Mouse (Mus musculus): ENCODE measurements around the gene Prkag3. TPM values are rescaled to one million over a fixed set of nuclear protein-coding genes. Genes with fewer than 3 reads are reported as not detected.

Prkag3 gene
- polyA plus RNA-seq (2016; fragmentation: Nextera tagmentation; extraction: Ambion mirVana): 0.12 TPM in 1 of 2 replicates, not detected in the other

- no peaks in the 10 kb centered on the region for H3K36me3 ChIP-seq
- WGBS: 10% methylated on average over 30 of the region's 30 CpGs
- peak within 1 kb of the TSS; percentile 47 for H3K4me3 ChIP-seq
- peak within 1 kb of the TSS; percentile 50; the same call in 1 of the 2 replicates for H3K27ac ChIP-seq
- peaks cover 11% of the 10 kb centered on the region for H3K4me1 ChIP-seq (replicated peaks)
- DNase-seq (ENCODE audit: low spot score): peak; percentile 55
- peaks cover 39% of the 10 kb centered on the region for H3K27me3 ChIP-seq (ENCODE audit: insufficient read depth, poor library complexity, severe bottlenecking)
- H3K9me3 ChIP-seq: no peaks in the 10 kb centered on the region
These were observed at the start of gene Prkag3 for GRCm38 (mm10) chr1:74748643-74749271. Gene Prkag3, minus strand, starts transcription at chr1:74749221.

DNA sequence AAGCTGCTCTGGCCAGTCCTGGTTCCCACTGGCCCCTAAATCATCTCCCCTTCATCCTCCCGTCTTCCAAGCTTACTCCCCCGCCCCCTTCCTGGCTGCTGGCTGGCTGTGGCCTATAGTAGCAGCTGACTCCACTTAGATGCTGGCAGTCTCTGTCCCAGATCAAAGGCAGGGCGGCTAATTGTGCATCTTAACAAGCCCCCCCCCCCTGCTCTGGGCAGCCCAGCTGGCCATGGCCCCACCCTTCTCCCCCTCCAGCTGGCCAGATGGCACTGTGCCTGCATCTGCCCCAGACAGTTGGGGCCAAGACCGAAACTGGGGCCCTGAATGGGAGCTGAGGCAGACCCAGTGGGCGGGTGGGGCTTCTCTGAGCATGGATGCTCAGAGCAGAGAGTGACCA lies 48.4 kb upstream of the Prkag3 start:
- H3K27ac ChIP-seq: 0 out of 2 replicates have a peak overlapping the region, but pooled peaks have one; percentile 30
- WGBS: 8% methylated on average over 5 of the region's 5 CpGs
- H3K27me3 ChIP-seq (ENCODE audit: insufficient read depth, poor library complexity, severe bottlenecking): peaks cover 100% of the 10 kb centered on the region
- DNase-seq (ENCODE audit: low spot score): peak; percentile 72
- 0 out of 2 replicates have a peak overlapping the region, but pooled peaks have one; percentile 9 for H3K4me3 ChIP-seq
- peaks cover 72% of the 10 kb centered on the region for H3K4me1 ChIP-seq (replicated peaks)
- H3K9me3 ChIP-seq: no peaks in the 10 kb centered on the region
- H3K36me3 ChIP-seq: no peaks in the 10 kb centered on the region

DNA sequence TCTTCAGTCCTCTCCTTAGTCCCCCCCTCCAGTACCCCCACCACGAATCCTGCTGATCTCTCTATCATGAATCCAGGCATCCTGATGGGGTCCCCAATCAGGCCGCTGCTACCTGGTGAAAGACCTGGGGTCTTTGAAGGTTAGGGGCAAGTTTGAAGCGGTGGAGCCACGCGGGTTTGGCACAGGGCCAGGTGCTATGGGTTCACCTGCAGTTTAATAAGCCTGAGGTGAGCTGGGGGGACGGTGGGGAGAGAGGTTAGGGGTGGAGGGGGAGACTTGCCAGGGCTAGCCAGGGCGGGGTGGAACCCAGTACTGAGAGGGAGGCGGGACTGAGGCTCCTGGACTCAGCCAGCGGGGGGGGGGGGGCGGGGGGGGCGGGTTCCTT lies 46.1 kb upstream of the Prkag3 start:
- H3K27ac ChIP-seq: no peak overlapping the region
- peaks cover 83% of the 10 kb centered on the region for H3K4me1 ChIP-seq (replicated peaks)

GRCm38 (mm10) chr1:74794487-74795144 lies 45.6 kb upstream of the Prkag3 start:
- no peaks in the 10 kb centered on the region for H3K9me3 ChIP-seq
- peaks cover 87% of the 10 kb centered on the region for H3K4me1 ChIP-seq (replicated peaks)
- no peak overlapping the region for H3K27ac ChIP-seq
- H3K4me3 ChIP-seq: peak overlapping the region; percentile 44
- H3K36me3 ChIP-seq: no peaks in the 10 kb centered on the region
- H3K27me3 ChIP-seq (ENCODE audit: insufficient read depth, poor library complexity, severe bottlenecking): peaks cover 100% of the 10 kb centered on the region
- under 1% methylated on average over 37 of the region's 38 CpGs for WGBS
- no peak for DNase-seq (ENCODE audit: low spot score)

More for the DNA sequence above, 46.1 kb upstream of the Prkag3 start:
- Histone ChIP-seq H3K4me3 (peak overlapping the region; percentile 44), H3K27me3 (ENCODE audit: insufficient read depth, poor library complexity, severe bottlenecking) (peaks cover 100% of the 10 kb centered on the region), H3K9me3 (no peaks in the 10 kb centered on the region), H3K36me3 (no peaks in the 10 kb centered on the region)
- WGBS: 2% methylated on average over 11 of the region's 11 CpGs
- DNase-seq (ENCODE audit: low spot score): no peak

- H3K4me1 ChIP-seq (replicated peaks): peaks cover 78% of the 10 kb centered on the region
- WGBS: 5% methylated on average over 19 of the region's 19 CpGs
- H3K4me3 ChIP-seq: no peak overlapping the region
- no peaks in the 10 kb centered on the region for H3K36me3 ChIP-seq
- peaks cover 100% of the 10 kb centered on the region for H3K27me3 ChIP-seq (ENCODE audit: insufficient read depth, poor library complexity, severe bottlenecking)
- H3K9me3 ChIP-seq: no peaks in the 10 kb centered on the region
- no peak for DNase-seq (ENCODE audit: low spot score)
- no peak overlapping the region for H3K27ac ChIP-seq
These were observed 44.0 kb upstream of the Prkag3 start for GRCm38 (mm10) chr1:74792831-74793660.

- 2% methylated on average over 11 of the region's 11 CpGs for WGBS
- no peak for DNase-seq (ENCODE audit: low spot score)
- Histone ChIP-seq H3K9me3 (no peaks in the 10 kb centered on the region), H3K4me1 (replicated peaks) (peaks cover 61% of the 10 kb centered on the region), H3K27me3 (ENCODE audit: insufficient read depth, poor library complexity, severe bottlenecking) (peaks cover 100% of the 10 kb centered on the region), H3K4me3 (peak within 1 kb of the TSS; percentile 42), H3K27ac (peak within 1 kb of the TSS; percentile 56), H3K36me3 (no peaks in the 10 kb centered on the region)
These were observed 42.2 kb upstream of the Prkag3 start, which contains the start of gene Wnt10a for GRCm38 (mm10) chr1:74791249-74791648. Gene Wnt10a, plus strand, starts transcription at chr1:74791516.

GRCm38 (mm10) chr1:74790095-74790494 lies 41.1 kb upstream of the Prkag3 start:
- no peak overlapping the region for H3K27ac ChIP-seq
- DNase-seq (ENCODE audit: low spot score): no peak
- H3K9me3 ChIP-seq: no peaks in the 10 kb centered on the region
- H3K27me3 ChIP-seq (ENCODE audit: insufficient read depth, poor library complexity, severe bottlenecking): peaks cover 99% of the 10 kb centered on the region
- 4% methylated on average over 3 of the region's 3 CpGs for WGBS
- peaks cover 50% of the 10 kb centered on the region for H3K4me1 ChIP-seq (replicated peaks)
- H3K36me3 ChIP-seq: no peaks in the 10 kb centered on the region
- no peak overlapping the region for H3K4me3 ChIP-seq

GRCm38 (mm10) chr1:74788603-74789176 lies 39.7 kb upstream of the Prkag3 start:
- no peak overlapping the region for H3K4me3 ChIP-seq
- peaks cover 45% of the 10 kb centered on the region for H3K4me1 ChIP-seq (replicated peaks)
- no peak for DNase-seq (ENCODE audit: low spot score)
- no peak overlapping the region for H3K27ac ChIP-seq
- H3K36me3 ChIP-seq: no peaks in the 10 kb centered on the region
- no peaks in the 10 kb centered on the region for H3K9me3 ChIP-seq
- 13% methylated on average over 6 of the region's 6 CpGs for WGBS
- peaks cover 99% of the 10 kb centered on the region for H3K27me3 ChIP-seq (ENCODE audit: insufficient read depth, poor library complexity, severe bottlenecking)

GRCm38 (mm10) chr1:74787846-74788245 lies 38.8 kb upstream of the Prkag3 start:
- peaks cover 42% of the 10 kb centered on the region for H3K4me1 ChIP-seq (replicated peaks)
- 5% methylated on average over 7 of the region's 7 CpGs for WGBS

GRCm38 (mm10) chr1:74784041-74784759 lies 35.2 kb upstream of the Prkag3 start:
- Histone ChIP-seq H3K9me3 (no peaks in the 10 kb centered on the region), H3K4me3 (peak overlapping the region; percentile 52), H3K27ac (0 out of 2 replicates have a peak overlapping the region, but pooled peaks have one; percentile 0), H3K27me3 (ENCODE audit: insufficient read depth, poor library complexity, severe bottlenecking) (peaks cover 99% of the 10 kb centered on the region), H3K4me1 (replicated peaks) (peaks cover 24% of the 10 kb centered on the region), H3K36me3 (no peaks in the 10 kb centered on the region)
- DNase-seq (ENCODE audit: low spot score): peak; percentile 77
- under 1% methylated on average over 67 of the region's 67 CpGs for WGBS

More at GRCm38 (mm10) chr1:74787846-74788245, 38.8 kb upstream of the Prkag3 start:
- H3K9me3 ChIP-seq: no peaks in the 10 kb centered on the region
- H3K36me3 ChIP-seq: no peaks in the 10 kb centered on the region
- no peak overlapping the region for H3K27ac ChIP-seq
- peak; percentile 86 for DNase-seq (ENCODE audit: low spot score)
- H3K4me3 ChIP-seq: no peak overlapping the region
- peaks cover 99% of the 10 kb centered on the region for H3K27me3 ChIP-seq (ENCODE audit: insufficient read depth, poor library complexity, severe bottlenecking)

- Histone ChIP-seq H3K9me3 (no peaks in the 10 kb centered on the region), H3K27ac (no peak overlapping the region), H3K4me1 (replicated peaks) (peaks cover 25% of the 10 kb centered on the region), H3K4me3 (peak overlapping the region; percentile 52), H3K27me3 (ENCODE audit: insufficient read depth, poor library complexity, severe bottlenecking) (peaks cover 99% of the 10 kb centered on the region), H3K36me3 (no peaks in the 10 kb centered on the region)
- DNase-seq (ENCODE audit: low spot score): no peak
- WGBS: under 1% methylated on average over 13 of the region's 13 CpGs
These were observed 34.5 kb upstream of the Prkag3 start for GRCm38 (mm10) chr1:74783554-74783953.

DNA sequence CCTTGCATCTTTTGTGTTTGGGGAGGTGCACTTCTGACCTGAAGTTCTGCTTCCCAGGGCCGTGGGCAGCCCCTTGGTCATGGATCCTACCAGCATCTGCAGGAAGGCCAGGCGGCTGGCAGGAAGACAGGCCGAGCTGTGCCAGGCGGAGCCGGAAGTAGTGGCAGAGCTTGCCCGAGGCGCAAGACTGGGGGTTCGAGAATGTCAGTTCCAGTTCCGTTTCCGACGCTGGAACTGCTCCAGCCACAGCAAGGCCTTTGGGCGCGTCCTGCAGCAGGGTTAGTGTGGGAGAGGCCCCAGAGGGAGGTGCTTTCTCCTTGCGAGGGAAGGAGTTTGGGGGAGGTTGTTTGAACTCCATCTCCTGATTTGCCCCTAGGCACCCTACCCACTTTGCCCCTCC lies 33.0 kb upstream of the Prkag3 start:
- Histone ChIP-seq H3K9me3 (no peaks in the 10 kb centered on the region), H3K36me3 (no peaks in the 10 kb centered on the region), H3K27ac (no peak overlapping the region), H3K4me1 (replicated peaks) (peaks cover 25% of the 10 kb centered on the region), H3K4me3 (no peak overlapping the region), H3K27me3 (ENCODE audit: insufficient read depth, poor library complexity, severe bottlenecking) (peaks cover 99% of the 10 kb centered on the region)
- WGBS: 16% methylated on average over 14 of the region's 14 CpGs
- no peak for DNase-seq (ENCODE audit: low spot score)
